8 mouse cellular contexts compared by ENCODE assay signal in the genomic region with DNA sequence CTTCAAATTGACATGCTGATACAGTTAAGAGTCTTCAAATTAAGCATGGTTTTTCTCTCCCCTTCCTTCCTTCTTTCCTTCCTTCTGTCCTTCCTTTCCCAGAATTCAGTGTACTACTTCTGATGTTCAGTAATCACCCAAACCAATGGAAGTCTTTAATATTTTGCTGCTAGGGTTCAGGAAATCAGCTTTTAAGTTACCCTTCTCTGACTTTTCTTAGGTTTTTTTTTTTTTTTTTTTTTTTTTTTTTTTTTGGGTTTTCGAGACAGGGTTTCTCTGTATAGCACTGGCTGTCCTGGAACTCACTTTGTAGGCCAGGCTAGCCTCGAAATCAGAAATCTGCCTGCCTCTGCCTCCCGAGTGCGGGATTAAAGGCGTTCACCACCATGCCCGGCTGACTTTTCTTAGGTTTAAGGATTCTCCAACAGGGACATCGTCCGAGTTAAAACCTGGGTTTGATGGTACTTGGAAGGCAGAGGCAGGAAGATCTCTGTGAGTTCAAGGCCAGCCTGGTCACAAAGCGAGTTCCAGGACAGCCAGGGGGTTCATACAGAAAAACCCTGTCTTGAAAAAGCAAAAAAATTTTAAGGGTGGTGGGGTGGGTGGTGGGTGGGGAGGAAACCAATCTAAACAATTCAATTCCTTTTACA. TPM values are rescaled to one million over a fixed set of nuclear protein-coding genes. Genes with fewer than 3 reads are reported as not detected.
DNase-seq lines count a peak whose midpoint lies in the region; ATAC-seq and TF ChIP-seq lines count a peak whose summit lies in the region.

No protein-coding gene starts in this region.

- peaks cover 6% of the 10 kb centered on the region for H3K4me1 ChIP-seq in heart, adult 2 months (ENCODE audit: control insufficient read depth, insufficient read depth, low read length)
- H3K4me1 ChIP-seq in CH12.LX (ENCODE audit: control insufficient read depth in 1 of 2, insufficient read depth in 2 of 2), result peaks cover 0 to 10% of the 10 kb centered on the region in 2 experiments; a peak in 2 of 4 replicates
- peaks cover 4% of the 10 kb centered on the region; the same call in 1 of the 2 replicates for H3K4me1 ChIP-seq in forebrain, embryonic 11.5 days (replicated peaks; ENCODE audit: control insufficient read depth, insufficient read depth, low read length)
- peaks cover 57% of the 10 kb centered on the region for H3K4me1 ChIP-seq in liver, embryonic 12.5 days

- H3K4me2 ChIP-seq in CH12.LX (ENCODE audit: insufficient read depth, low read depth, poor library complexity, severe bottlenecking), result peak overlapping the region; percentile 82
- peak overlapping the region; percentile 96; the same call in 1 of the 2 replicates for H3K4me2 ChIP-seq in forebrain, embryonic 11.5 days (ENCODE audit: low read depth, low read length, severe bottlenecking)
- peak overlapping the region; percentile 90 for H3K4me2 ChIP-seq in liver, embryonic 12.5 days

- ATAC-seq in forebrain, embryonic 11.5 days (replicated peaks; ENCODE audit: low FRiP score), result no peak
- no peak for ATAC-seq in liver, embryonic 12.5 days

- peaks cover 14% of the 10 kb centered on the region for H3K36me3 ChIP-seq in heart, adult 2 months (ENCODE audit: control insufficient read depth, insufficient read depth, low read length)
- H3K36me3 ChIP-seq in CH12.LX (replicated peaks in 1 of 2; ENCODE audit: control insufficient read depth in 1 of 2, insufficient read depth in 1 of 2, low read length in 1 of 2), result peaks cover 0 to 4% of the 10 kb centered on the region in 2 experiments
- H3K36me3 ChIP-seq in forebrain, embryonic 11.5 days (ENCODE audit: control insufficient read depth, insufficient read depth, low read length), result no peaks in the 10 kb centered on the region
- 0 out of 2 replicates have a peak, but pooled peaks cover 7% of the 10 kb centered on the region for H3K36me3 ChIP-seq in liver, embryonic 12.5 days

- H3K4me3 ChIP-seq in heart, adult 2 months, result peak overlapping the region; percentile 46; the same call in 1 of the 2 replicates
- H3K4me3 ChIP-seq in CH12.LX (replicated peaks in 1 of 3; ENCODE audit: low read depth in 2 of 3, low read length in 2 of 3, poor library complexity in 1 of 3), result peak overlapping the region in 1 of 3 experiments; percentile 72
- no peak overlapping the region for H3K4me3 ChIP-seq in forebrain, embryonic 11.5 days (ENCODE audit: low read depth, low read length)
- H3K4me3 ChIP-seq in liver, embryonic 12.5 days, result peak overlapping the region; percentile 87

- intact Hi-C loops in heart, adult 2 months (cut with DNase I), result no loop called here
- intact Hi-C loops in heart, postnatal 10 days (cut with DNase I), result no loop called here

- no peak for TF ChIP-seq POLR2A in heart, adult 2 months (IDR thresholded peaks at IDR 0.05; ENCODE audit: insufficient read depth, low read depth, low read length)
- TF ChIP-seq POLR2A in CH12.LX (IDR thresholded peaks at IDR 0.05; ENCODE audit: low read depth, low read length), result no peak

- WGBS in heart, adult 2 months, result 92% methylated on average over 9 of the region's 9 CpGs
- WGBS in forebrain, embryonic 11.5 days, result 90% methylated on average over 9 of the region's 9 CpGs
- 87% methylated on average over 9 of the region's 9 CpGs for WGBS in liver, embryonic 12.5 days (ENCODE audit: insufficient replicate concordance)

- peaks cover 5% of the 10 kb centered on the region for H3K79me2 ChIP-seq in heart, adult 2 months (replicated peaks; ENCODE audit: control insufficient read depth, insufficient read depth, low read length)
- H3K79me2 ChIP-seq in CH12.LX (replicated peaks; ENCODE audit: control insufficient read depth, extremely low read depth, insufficient read depth, poor library complexity, severe bottlenecking), result peaks cover 36% of the 10 kb centered on the region

- H3K27ac ChIP-seq in heart, adult 2 months, result no peak overlapping the region; the same call in 1 of the 2 replicates
- no peak overlapping the region for H3K27ac ChIP-seq in CH12.LX (ENCODE audit: insufficient read depth, low read depth)
- H3K27ac ChIP-seq in forebrain, embryonic 11.5 days (ENCODE audit: low read depth, low read length), result no peak overlapping the region
- peak overlapping the region; percentile 46; the same call in 1 of the 2 replicates for H3K27ac ChIP-seq in liver, embryonic 12.5 days

- no peak overlapping the region for H3K9ac ChIP-seq in heart, adult 2 months (ENCODE audit: low read depth, low read length)
- H3K9ac ChIP-seq in CH12.LX (ENCODE audit: insufficient read depth, low read depth), result peak overlapping the region; percentile 79
- H3K9ac ChIP-seq in forebrain, embryonic 11.5 days (ENCODE audit: low read length), result peak overlapping the region; percentile 41; the same call in 1 of the 2 replicates
- H3K9ac ChIP-seq in liver, embryonic 12.5 days, result peak overlapping the region; percentile 35; the same call in 1 of the 2 replicates

- no peak for TF ChIP-seq RAD21 in CH12.LX (IDR thresholded peaks at IDR 0.05; ENCODE audit: low read depth, low read length)

- H3K9me3 ChIP-seq in CH12.LX (replicated peaks; ENCODE audit: low read length), result peaks cover 3% of the 10 kb centered on the region
- H3K9me3 ChIP-seq in forebrain, embryonic 11.5 days (ENCODE audit: control insufficient read depth, low read length), result no peaks in the 10 kb centered on the region
- no peaks in the 10 kb centered on the region; the same call in 1 of the 2 replicates for H3K9me3 ChIP-seq in liver, embryonic 12.5 days (replicated peaks)

- TF ChIP-seq EP300 in heart, adult 2 months (IDR thresholded peaks at IDR 0.05; ENCODE audit: insufficient read depth, low read depth, low read length), result no peak
- TF ChIP-seq EP300 in CH12.LX (IDR thresholded peaks at IDR 0.05; ENCODE audit: low read length), result no peak

- no peak for DNase-seq in heart, adult 2 months
- DNase-seq in heart, postnatal 10 days, result no peak
- DNase-seq in CH12.LX (ENCODE audit: extremely low read depth), result no peak
- DNase-seq in forebrain, embryonic 11.5 days (ENCODE audit: low spot score), result peak; percentile 51
- DNase-seq in adipocyte (ENCODE audit: low spot score), result no peak
- no peak for DNase-seq in right cerebral cortex, postnatal 36 days (ENCODE audit: low spot score in 2 of 2)
- DNase-seq in adrenal gland, postnatal 36 days, result no peak

- in situ Hi-C loops in CH12.LX (cut with MboI; ENCODE audit: low pct_ligation_motif_present, low pct_unique_long_range_greater_than_20kb, low sequenced_read_pairs), result loop anchor here (25.0 kb wide), 1 partner anchor 183 kb away; no protein-coding TSS in a partner anchor

- dilution Hi-C loops in CH12.LX (cut with MboI; ENCODE audit: extremely low pct_ligation_motif_present, extremely low pct_unique_long_range_greater_than_20kb, low sequenced_read_pairs), result no loop called here

- no peak for TF ChIP-seq CTCF in heart, adult 2 months (IDR thresholded peaks at IDR 0.05)
- no peak for TF ChIP-seq CTCF in CH12.LX (conservative IDR thresholded peaks at IDR 0.05 in 1 of 2, IDR thresholded peaks at IDR 0.05 in 1 of 2; ENCODE audit: low read depth in 2 of 2, low read length in 2 of 2)

- no peaks in the 10 kb centered on the region for H3K27me3 ChIP-seq in heart, adult 2 months (ENCODE audit: control insufficient read depth, insufficient read depth, low read length)
- H3K27me3 ChIP-seq in CH12.LX (replicated peaks), result no peaks in the 10 kb centered on the region
- H3K27me3 ChIP-seq in forebrain, embryonic 11.5 days (ENCODE audit: control insufficient read depth, insufficient read depth, low read length), result no peaks in the 10 kb centered on the region
- H3K27me3 ChIP-seq in liver, embryonic 12.5 days (replicated peaks), result peaks cover 11% of the 10 kb centered on the region

TF ChIP-seq in CH12.LX, 34 proteins besides CTCF, POLR2A, EP300 and RAD21:
- TF ChIP-seq TCF12 (IDR thresholded peaks at IDR 0.05; ENCODE audit: low read depth, low read length) (no peak), E2F4 (IDR thresholded peaks at IDR 0.05; ENCODE audit: insufficient replicate concordance, low read depth, low read length) (no peak), ZC3H11A (IDR thresholded peaks at IDR 0.05; ENCODE audit: low read depth, low read length) (no peak), JUN (IDR thresholded peaks at IDR 0.05; ENCODE audit: insufficient read depth, low read depth, low read length) (no peak), POLR2AphosphoS2 (IDR thresholded peaks at IDR 0.05; ENCODE audit: low read depth, low read length) (no peak), ZNF384 (IDR thresholded peaks at IDR 0.05; ENCODE audit: low read depth, low read length) (peak; percentile 55), SIN3A (IDR thresholded peaks at IDR 0.05; ENCODE audit: low read length) (no peak)
TF ChIP-seq in CH12.LX: peak in this region for 1.

RNA-seq across cellular contexts. Expression of gene Ylpm1, which starts 0.9 kb away (rescaled TPM):
- 10 to 100 TPM; 26.7 to 26.8 TPM for total RNA-seq in heart, adult 2 months (2021)
- polyA plus RNA-seq in heart, adult 2 months (2012; rRNA removed), result 9.3 and 12.1 TPM in 2 replicates
- total RNA-seq in heart, postnatal 10 days (2021), result 10 to 100 TPM; 33.6 to 36.3 TPM
- 20.1 and 22.3 TPM in 2 replicates for total RNA-seq in CH12.LX (2012; rRNA removed)
- total RNA-seq in CH12.LX (2014; rRNA removed), result 19.3 and 20.7 TPM in 2 replicates
- 56.8 and 58.7 TPM in 2 replicates for polyA plus RNA-seq in CH12.LX (2012; ENCODE audit: insufficient read length, low read depth)
- polyA plus RNA-seq in forebrain, embryonic 11.5 days (2014; fragmentation: Nextera tagmentation; extraction: Ambion mirVana), result 46.8 and 55.5 TPM in 2 replicates
- 12.4 and 13.7 TPM in 2 replicates for polyA plus RNA-seq in liver, embryonic 12.5 days (2016; fragmentation: Nextera tagmentation; extraction: Ambion mirVana)
- total RNA-seq in adrenal gland, postnatal 36 days (2021), result 10 to 100 TPM; 48.5 to 52.1 TPM

RNA-seq across cellular contexts. Expression of gene Arel1, which starts 24.5 kb away (rescaled TPM):
- total RNA-seq in heart, adult 2 months (2021), result 10 to 100 TPM; 34.9 to 45.2 TPM
- polyA plus RNA-seq in heart, adult 2 months (2012; rRNA removed), result 29.5 and 45.9 TPM in 2 replicates
- total RNA-seq in heart, postnatal 10 days (2021), result 10 to 100 TPM; 38.1 to 48.5 TPM
- total RNA-seq in CH12.LX (2012; rRNA removed) (18.5 and 21.6 TPM in 2 replicates), CH12.LX (2014; rRNA removed) (20.0 and 22.5 TPM in 2 replicates)
- polyA plus RNA-seq in CH12.LX (2012; ENCODE audit: insufficient read length, low read depth), result 14.2 and 16.9 TPM in 2 replicates
- 25.1 and 29.3 TPM in 2 replicates for polyA plus RNA-seq in forebrain, embryonic 11.5 days (2014; fragmentation: Nextera tagmentation; extraction: Ambion mirVana)
- 19.1 and 20.2 TPM in 2 replicates for polyA plus RNA-seq in liver, embryonic 12.5 days (2016; fragmentation: Nextera tagmentation; extraction: Ambion mirVana)
- 10 to 100 TPM; 34.9 to 36.4 TPM for total RNA-seq in adrenal gland, postnatal 36 days (2021)

RNA-seq across cellular contexts. Expression of gene Fcf1, which starts 24.5 kb away (rescaled TPM):
- 10 to 100 TPM; 31.8 to 35.1 TPM for total RNA-seq in heart, adult 2 months (2021)
- 28.1 and 54.1 TPM in 2 replicates for polyA plus RNA-seq in heart, adult 2 months (2012; rRNA removed)
- total RNA-seq in heart, postnatal 10 days (2021), result 10 to 100 TPM; 45.0 to 45.3 TPM
- total RNA-seq in CH12.LX (2012; rRNA removed), result 152 and 188 TPM in 2 replicates
- 273 and 340 TPM in 2 replicates for total RNA-seq in CH12.LX (2014; rRNA removed)
- polyA plus RNA-seq in CH12.LX (2012; ENCODE audit: insufficient read length, low read depth), result 239 and 265 TPM in 2 replicates
- polyA plus RNA-seq in forebrain, embryonic 11.5 days (2014; fragmentation: Nextera tagmentation; extraction: Ambion mirVana), result 141 and 148 TPM in 2 replicates
- 136 and 138 TPM in 2 replicates for polyA plus RNA-seq in liver, embryonic 12.5 days (2016; fragmentation: Nextera tagmentation; extraction: Ambion mirVana)
- 10 to 100 TPM; 87.4 to 99.4 TPM for total RNA-seq in adrenal gland, postnatal 36 days (2021)
